24 mouse cellular contexts compared by ENCODE assay signal in genomic region chr14:117151621-117152020, GRCm38 (mm10).
DNase-seq lines count a peak whose midpoint lies in the region; ATAC-seq and TF ChIP-seq lines count a peak whose summit lies in the region.
"Had no signal": no experiment of that assay in that cellular context is flagged by ENCODE, and none has a peak within 500 bp of the region (broad histone marks: within the 10 kb centered on the region; RNA-seq: fewer than 3 reads in every experiment).

No protein-coding gene starts in this region.

- H3K27ac ChIP-seq in forebrain, embryonic 12.5 days, result no peak overlapping the region
- no peak overlapping the region for H3K27ac ChIP-seq in forebrain, embryonic 13.5 days
- no peak overlapping the region for H3K27ac ChIP-seq in midbrain, postnatal 0 days (ENCODE audit: low read depth, low read length)
- no peak overlapping the region for H3K27ac ChIP-seq in midbrain, embryonic 13.5 days
- H3K27ac ChIP-seq: embryonic facial prominence, embryonic 13.5 days; embryonic facial prominence, embryonic 15.5 days; forebrain, embryonic 10.5 days had no signal

- no peak for DNase-seq in midbrain, postnatal 0 days (ENCODE audit: low spot score)
- DNase-seq: adrenal gland, adult 2 months; adrenal gland, postnatal 10 days; adrenal gland, postnatal 25 days; B cell, adult 2 months; cerebellum, adult 11 months; cerebellum, adult 18-20 months; cerebellum, adult 8-10 months; cerebellum, adult 9-11 months; cerebellum, postnatal 14 days; cerebellum, postnatal 36 days; embryo, embryonic 11 days had no signal

- no peaks in the 10 kb centered on the region for H3K27me3 ChIP-seq in forebrain, embryonic 12.5 days
- no peaks in the 10 kb centered on the region for H3K27me3 ChIP-seq in forebrain, embryonic 13.5 days
- no peaks in the 10 kb centered on the region for H3K27me3 ChIP-seq in megakaryocyte, embryonic 14.5 days (replicated peaks)
- H3K27me3 ChIP-seq in midbrain, postnatal 0 days (ENCODE audit: insufficient read depth, low read length), result no peaks in the 10 kb centered on the region
- H3K27me3 ChIP-seq in midbrain, embryonic 13.5 days, result no peaks in the 10 kb centered on the region
- H3K27me3 ChIP-seq: embryonic facial prominence, embryonic 13.5 days; embryonic facial prominence, embryonic 15.5 days had no signal

- WGBS in forebrain, embryonic 12.5 days, result 89% methylated on average over 7 of the region's 7 CpGs
- WGBS in forebrain, embryonic 13.5 days, result 96% methylated on average over 7 of the region's 7 CpGs
- 92% methylated on average over 7 of the region's 7 CpGs for WGBS in midbrain, postnatal 0 days
- WGBS in midbrain, embryonic 13.5 days, result 95% methylated on average over 7 of the region's 7 CpGs

- no peak overlapping the region for H3K9ac ChIP-seq in forebrain, embryonic 12.5 days
- no peak overlapping the region for H3K9ac ChIP-seq in forebrain, embryonic 13.5 days
- no peak overlapping the region for H3K9ac ChIP-seq in midbrain, postnatal 0 days (replicated peaks; ENCODE audit: low read length, poor library complexity, severe bottlenecking)
- no peak overlapping the region for H3K9ac ChIP-seq in midbrain, embryonic 13.5 days (replicated peaks)
- H3K9ac ChIP-seq: embryonic facial prominence, embryonic 13.5 days; embryonic facial prominence, embryonic 15.5 days had no signal

- peak; percentile 6; the same call in 1 of the 2 replicates for TF ChIP-seq CTCF in midbrain, postnatal 0 days (IDR thresholded peaks at IDR 0.05)

- H3K36me3 ChIP-seq in forebrain, embryonic 12.5 days (replicated peaks), result no peaks in the 10 kb centered on the region
- no peaks in the 10 kb centered on the region for H3K36me3 ChIP-seq in forebrain, embryonic 13.5 days (ENCODE audit: poor library complexity, severe bottlenecking)
- H3K36me3 ChIP-seq in megakaryocyte, embryonic 14.5 days (replicated peaks; ENCODE audit: low read length), result no peaks in the 10 kb centered on the region
- no peaks in the 10 kb centered on the region for H3K36me3 ChIP-seq in midbrain, postnatal 0 days (ENCODE audit: insufficient read depth, low read length)
- H3K36me3 ChIP-seq in midbrain, embryonic 13.5 days, result no peaks in the 10 kb centered on the region
- H3K36me3 ChIP-seq: embryonic facial prominence, embryonic 13.5 days; embryonic facial prominence, embryonic 15.5 days; forebrain, embryonic 10.5 days had no signal

- no peaks in the 10 kb centered on the region for H3K9me3 ChIP-seq in forebrain, embryonic 12.5 days
- H3K9me3 ChIP-seq in forebrain, embryonic 13.5 days (replicated peaks), result no peaks in the 10 kb centered on the region
- peaks cover 15% of the 10 kb centered on the region for H3K9me3 ChIP-seq in megakaryocyte, embryonic 14.5 days
- no peaks in the 10 kb centered on the region for H3K9me3 ChIP-seq in midbrain, postnatal 0 days (ENCODE audit: low read length)
- H3K9me3 ChIP-seq in midbrain, embryonic 13.5 days, result no peaks in the 10 kb centered on the region
- H3K9me3 ChIP-seq: embryonic facial prominence, embryonic 13.5 days; embryonic facial prominence, embryonic 15.5 days; forebrain, embryonic 10.5 days had no signal

- no peaks in the 10 kb centered on the region for H3K4me1 ChIP-seq in forebrain, embryonic 12.5 days
- 0 out of 2 replicates have a peak, but pooled peaks cover 3% of the 10 kb centered on the region for H3K4me1 ChIP-seq in forebrain, embryonic 13.5 days
- H3K4me1 ChIP-seq in megakaryocyte, embryonic 14.5 days, result no peaks in the 10 kb centered on the region
- H3K4me1 ChIP-seq in midbrain, postnatal 0 days (ENCODE audit: insufficient read depth, low read length), result no peaks in the 10 kb centered on the region
- H3K4me1 ChIP-seq in midbrain, embryonic 13.5 days (replicated peaks), result no peaks in the 10 kb centered on the region
- H3K4me1 ChIP-seq: forebrain, embryonic 10.5 days had no signal

- H3K4me2 ChIP-seq in forebrain, embryonic 12.5 days, result no peak overlapping the region
- H3K4me2 ChIP-seq in forebrain, embryonic 13.5 days, result no peak overlapping the region
- H3K4me2 ChIP-seq in midbrain, postnatal 0 days (ENCODE audit: low read depth, low read length, poor library complexity, severe bottlenecking), result no peak overlapping the region
- H3K4me2 ChIP-seq in midbrain, embryonic 13.5 days (replicated peaks), result no peak overlapping the region
- H3K4me2 ChIP-seq: embryonic facial prominence, embryonic 13.5 days; embryonic facial prominence, embryonic 15.5 days had no signal

- H3K4me3 ChIP-seq in forebrain, embryonic 12.5 days (replicated peaks), result no peak overlapping the region
- H3K4me3 ChIP-seq in forebrain, embryonic 13.5 days, result no peak overlapping the region
- H3K4me3 ChIP-seq in megakaryocyte, embryonic 14.5 days (replicated peaks), result peak overlapping the region; percentile 16
- H3K4me3 ChIP-seq in midbrain, postnatal 0 days (ENCODE audit: low read depth, low read length), result no peak overlapping the region
- no peak overlapping the region for H3K4me3 ChIP-seq in midbrain, embryonic 13.5 days (replicated peaks)
- H3K4me3 ChIP-seq: embryonic facial prominence, embryonic 13.5 days; embryonic facial prominence, embryonic 15.5 days; erythroblast, embryonic 14.5 days; forebrain, embryonic 10.5 days had no signal

- 0 out of 2 replicates have a peak, but pooled peaks have one; percentile 23 for ATAC-seq in forebrain, embryonic 12.5 days (ENCODE audit: low FRiP score)
- no peak for ATAC-seq in forebrain, embryonic 13.5 days
- no peak for ATAC-seq in megakaryocyte, adult 5-6 weeks (ENCODE audit: poor library complexity, severe bottlenecking)
- no peak for ATAC-seq in midbrain, postnatal 0 days (ENCODE audit: low FRiP score)
- no peak for ATAC-seq in midbrain, embryonic 13.5 days
- ATAC-seq: CD4-positive, CD25-positive, alpha-beta regulatory T cell, adult 4 months; forebrain, embryonic 14.5 days; forebrain, embryonic 16.5 days had no signal
